Mouse (Mus musculus): ENCODE results near the gene Otog. TPM values are rescaled to one million over a fixed set of nuclear protein-coding genes. Genes with fewer than 3 reads are reported as not detected.

Otog gene
- polyA plus RNA-seq, 1 experiment from 2014 or later = 0.09 TPM

GRCm38 (mm10) chr7:46283681-46284080 is 42.9 kb downstream of the Otog start:
- no peak overlapping the region for H3K27ac ChIP-seq (replicated peaks)
- H3K9me3 ChIP-seq (replicated peaks) = no peaks in the 10 kb centered on the region
- no peak overlapping the region for H3K9ac ChIP-seq (replicated peaks)
- WGBS = 66% methylated on average over 10 of the region's 10 CpGs
- no peak overlapping the region for H3K4me3 ChIP-seq (replicated peaks)
- no peaks in the 10 kb centered on the region for H3K36me3 ChIP-seq
- no peak for ATAC-seq (ENCODE audit: low FRiP score)
- H3K4me2 ChIP-seq = no peak overlapping the region
- H3K4me1 ChIP-seq = no peaks in the 10 kb centered on the region
- H3K27me3 ChIP-seq (replicated peaks) = no peaks in the 10 kb centered on the region

- no peaks in the 10 kb centered on the region for H3K4me1 ChIP-seq
- H3K36me3 ChIP-seq = no peaks in the 10 kb centered on the region
- no peak overlapping the region for H3K4me2 ChIP-seq
- no peak overlapping the region for H3K27ac ChIP-seq (replicated peaks)
- no peak overlapping the region for H3K4me3 ChIP-seq (replicated peaks)
- no peak overlapping the region for H3K9ac ChIP-seq (replicated peaks)
- 88% methylated on average over 12 of the region's 12 CpGs for WGBS
- no peak for ATAC-seq (ENCODE audit: low FRiP score)
- H3K27me3 ChIP-seq (replicated peaks) = no peaks in the 10 kb centered on the region
- no peaks in the 10 kb centered on the region for H3K9me3 ChIP-seq (replicated peaks)
Measured at GRCm38 (mm10) chr7:46285161-46285839, 44.5 kb downstream of the Otog start.

GRCm38 (mm10) chr7:46286391-46286790 is 45.6 kb downstream of the Otog start:
- Histone ChIP-seq H3K4me2 (no peak overlapping the region), H3K4me3 (replicated peaks) (no peak overlapping the region), H3K4me1 (no peaks in the 10 kb centered on the region), H3K9ac (replicated peaks) (no peak overlapping the region), H3K36me3 (no peaks in the 10 kb centered on the region), H3K27me3 (replicated peaks) (no peaks in the 10 kb centered on the region), H3K27ac (replicated peaks) (no peak overlapping the region), H3K9me3 (replicated peaks) (no peaks in the 10 kb centered on the region)
- no peak for ATAC-seq (ENCODE audit: low FRiP score)
- WGBS = 87% methylated on average over 4 of the region's 4 CpGs

GRCm38 (mm10) chr7:46287051-46287450 is 46.3 kb downstream of the Otog start:
- H3K9me3 ChIP-seq (replicated peaks) = no peaks in the 10 kb centered on the region
- H3K27ac ChIP-seq (replicated peaks) = no peak overlapping the region
- H3K36me3 ChIP-seq = no peaks in the 10 kb centered on the region
- H3K9ac ChIP-seq (replicated peaks) = no peak overlapping the region
- H3K27me3 ChIP-seq (replicated peaks) = no peaks in the 10 kb centered on the region
- H3K4me1 ChIP-seq = no peaks in the 10 kb centered on the region
- H3K4me2 ChIP-seq = no peak overlapping the region
- ATAC-seq (ENCODE audit: low FRiP score) = no peak
- H3K4me3 ChIP-seq (replicated peaks) = no peak overlapping the region
- WGBS = 40% methylated on average over 8 of the region's 8 CpGs

- H3K4me1 ChIP-seq = no peaks in the 10 kb centered on the region
- WGBS = 46% methylated on average over 6 of the region's 6 CpGs
- H3K9me3 ChIP-seq (replicated peaks) = no peaks in the 10 kb centered on the region
- no peaks in the 10 kb centered on the region for H3K36me3 ChIP-seq
- H3K9ac ChIP-seq (replicated peaks) = no peak overlapping the region
- no peaks in the 10 kb centered on the region for H3K27me3 ChIP-seq (replicated peaks)
- H3K27ac ChIP-seq (replicated peaks) = no peak overlapping the region
- no peak overlapping the region for H3K4me3 ChIP-seq (replicated peaks)
- ATAC-seq (ENCODE audit: low FRiP score) = no peak
- no peak overlapping the region for H3K4me2 ChIP-seq
Measured at GRCm38 (mm10) chr7:46296330-46296729, 55.5 kb downstream of the Otog start.

GRCm38 (mm10) chr7:46301031-46301632 is 60.3 kb downstream of the Otog start:
- Histone ChIP-seq H3K27ac (replicated peaks) (no peak overlapping the region), H3K4me1 (no peaks in the 10 kb centered on the region), H3K4me3 (replicated peaks) (no peak overlapping the region), H3K27me3 (replicated peaks) (no peaks in the 10 kb centered on the region), H3K36me3 (no peaks in the 10 kb centered on the region), H3K9me3 (replicated peaks) (no peaks in the 10 kb centered on the region), H3K4me2 (no peak overlapping the region), H3K9ac (replicated peaks) (no peak overlapping the region)
- ATAC-seq (ENCODE audit: low FRiP score) = no peak
- WGBS = 89% methylated on average over 12 of the region's 12 CpGs

GRCm38 (mm10) chr7:46313486-46313885 is 72.7 kb downstream of the Otog start:
- H3K27ac ChIP-seq (replicated peaks) = no peak overlapping the region
- WGBS = 31% methylated on average over 6 of the region's 6 CpGs
- no peaks in the 10 kb centered on the region for H3K36me3 ChIP-seq
- H3K4me2 ChIP-seq = no peak overlapping the region
- no peak overlapping the region for H3K4me3 ChIP-seq (replicated peaks)
- H3K9ac ChIP-seq (replicated peaks) = no peak overlapping the region
- H3K9me3 ChIP-seq (replicated peaks) = no peaks in the 10 kb centered on the region
- H3K4me1 ChIP-seq = peaks cover 3% of the 10 kb centered on the region; the same call in 1 of the 2 replicates
- H3K27me3 ChIP-seq (replicated peaks) = no peaks in the 10 kb centered on the region
- no peak for ATAC-seq (ENCODE audit: low FRiP score)

- Histone ChIP-seq H3K27ac (replicated peaks) (no peak overlapping the region), H3K27me3 (replicated peaks) (no peaks in the 10 kb centered on the region), H3K36me3 (no peaks in the 10 kb centered on the region), H3K4me2 (no peak overlapping the region), H3K4me1 (peaks cover 3% of the 10 kb centered on the region; the same call in 1 of the 2 replicates), H3K4me3 (replicated peaks) (no peak overlapping the region), H3K9me3 (replicated peaks) (no peaks in the 10 kb centered on the region), H3K9ac (replicated peaks) (no peak overlapping the region)
- ATAC-seq (ENCODE audit: low FRiP score) = no peak
- WGBS = 38% methylated on average over 4 of the region's 6 CpGs
Measured at GRCm38 (mm10) chr7:46314220-46315009, 73.6 kb downstream of the Otog start.

GRCm38 (mm10) chr7:46315692-46316091 is 74.9 kb downstream of the Otog start:
- Histone ChIP-seq H3K9ac (replicated peaks) (no peak overlapping the region), H3K4me3 (replicated peaks) (no peak overlapping the region), H3K4me1 (peaks cover 3% of the 10 kb centered on the region; the same call in 1 of the 2 replicates), H3K4me2 (no peak overlapping the region), H3K27me3 (replicated peaks) (no peaks in the 10 kb centered on the region), H3K27ac (replicated peaks) (no peak overlapping the region), H3K9me3 (replicated peaks) (no peaks in the 10 kb centered on the region), H3K36me3 (no peaks in the 10 kb centered on the region)
- no peak for ATAC-seq (ENCODE audit: low FRiP score)
- 84% methylated on average over 4 of the region's 4 CpGs for WGBS

- Histone ChIP-seq H3K4me1 (peaks cover 3% of the 10 kb centered on the region; the same call in 1 of the 2 replicates), H3K4me2 (no peak overlapping the region), H3K36me3 (no peaks in the 10 kb centered on the region), H3K4me3 (replicated peaks) (no peak overlapping the region), H3K27ac (replicated peaks) (no peak overlapping the region), H3K9ac (replicated peaks) (no peak overlapping the region), H3K27me3 (replicated peaks) (no peaks in the 10 kb centered on the region), H3K9me3 (replicated peaks) (no peaks in the 10 kb centered on the region)
- no peak for ATAC-seq (ENCODE audit: low FRiP score)
- 11% methylated on average over 7 of the region's 7 CpGs for WGBS
Measured at GRCm38 (mm10) chr7:46316948-46317347, 76.2 kb downstream of the Otog start.

GRCm38 (mm10) chr7:46321242-46321641 is 80.5 kb downstream of the Otog start:
- no peak overlapping the region for H3K4me2 ChIP-seq
- no peak overlapping the region for H3K9ac ChIP-seq (replicated peaks)
- 90% methylated on average over 3 of the region's 3 CpGs for WGBS
- peaks cover 3% of the 10 kb centered on the region; the same call in 1 of the 2 replicates for H3K4me1 ChIP-seq
- no peak overlapping the region for H3K27ac ChIP-seq (replicated peaks)
- no peaks in the 10 kb centered on the region for H3K9me3 ChIP-seq (replicated peaks)
- no peaks in the 10 kb centered on the region for H3K36me3 ChIP-seq
- no peaks in the 10 kb centered on the region for H3K27me3 ChIP-seq (replicated peaks)
- ATAC-seq (ENCODE audit: low FRiP score) = no peak
- no peak overlapping the region for H3K4me3 ChIP-seq (replicated peaks)

- WGBS = 74% methylated on average over 4 of the region's 4 CpGs
- Histone ChIP-seq H3K27me3 (replicated peaks) (no peaks in the 10 kb centered on the region), H3K36me3 (no peaks in the 10 kb centered on the region), H3K27ac (replicated peaks) (no peak overlapping the region), H3K9me3 (replicated peaks) (no peaks in the 10 kb centered on the region), H3K4me1 (no peaks in the 10 kb centered on the region), H3K4me3 (replicated peaks) (no peak overlapping the region), H3K4me2 (no peak overlapping the region), H3K9ac (replicated peaks) (no peak overlapping the region)
- no peak for ATAC-seq (ENCODE audit: low FRiP score)
Measured at GRCm38 (mm10) chr7:46327896-46328295, 87.1 kb downstream of the Otog start.

Data from neural tube, embryonic 15.5 days (tissue).